Mouse (Mus musculus) heart, adult 18-20 months (tissue): ENCODE data around the gene Prdm8. TPM values are rescaled to one million over a fixed set of nuclear protein-coding genes. Genes with fewer than 3 reads are reported as not detected.

Experiments
- DNase-seq, 2 experiments: peaks; one replicate each; pipeline ENCODE4 v3.0.0; 2021 to 2022; ENCODE audit warnings: mixed read lengths in 1 of 2
- long read RNA-seq, 2 experiments: library from polyadenylated mRNA; stranded (forward); transcript quantifications; one replicate each; pipeline ENCODE4 v2.0.0; 2021
- total RNA-seq, 2 experiments: library from RNA; stranded (reverse); gene quantifications; 2 replicates each; pipeline ENCODE4 v1.2.3; 2021

Gene Prdm8
- total RNA-seq, result under 1 TPM; 0.20 to 0.31 TPM
- long read RNA-seq, experiment 1, partial matches to known transcripts, result 0 of 1 reads
- long read RNA-seq, experiment 1, other reads (novel, unspliced or antisense), result 1 of 1 reads
- long read RNA-seq, experiment 2, result 0 reads

GRCm38 (mm10) chr5:98167180-98167824, at the start of gene Prdm8:
Prdm8 (plus strand) TSS chr5:98167198.
- DNase-seq, result peak; percentile 80 to 84

- no peak for DNase-seq
Observed at GRCm38 (mm10) chr5:98127074-98127473, 39.9 kb upstream of the Prdm8 start.

DNA sequence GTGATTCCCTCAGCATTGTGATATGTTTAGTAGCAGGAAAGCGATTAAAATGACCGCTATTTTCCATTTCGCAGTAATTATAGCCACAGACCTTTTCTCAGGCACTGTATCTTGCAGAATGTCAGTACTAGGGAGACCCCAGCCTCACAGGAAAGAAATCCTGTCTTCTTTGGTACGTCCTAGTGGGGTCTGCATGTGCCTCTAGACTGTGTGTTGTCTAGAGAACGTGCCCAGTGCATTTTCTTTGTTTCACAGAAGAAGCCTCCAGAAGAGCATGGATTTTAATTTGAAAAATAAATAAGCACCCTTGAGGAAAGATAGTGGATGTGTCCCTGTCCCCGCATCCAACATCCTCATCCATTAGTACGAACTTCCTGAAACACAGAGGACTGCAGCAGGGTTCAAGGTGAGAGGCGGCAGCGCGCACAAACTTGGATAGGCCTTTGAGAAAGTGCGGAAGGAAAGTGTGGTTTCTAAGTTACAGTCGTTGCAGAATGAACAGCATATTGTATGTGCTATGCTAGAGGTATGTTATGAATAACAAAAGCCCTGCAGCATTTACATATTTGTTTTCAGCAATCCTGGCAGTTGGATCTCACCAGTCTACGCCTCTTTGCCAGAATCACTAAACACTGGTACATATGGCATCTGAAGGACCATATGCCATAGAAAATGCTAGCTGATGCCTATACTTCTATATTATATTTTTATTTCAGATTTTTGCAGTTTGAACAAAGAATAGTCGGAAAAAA, 28.3 kb upstream of the Prdm8 start:
- no peak for DNase-seq

DNA sequence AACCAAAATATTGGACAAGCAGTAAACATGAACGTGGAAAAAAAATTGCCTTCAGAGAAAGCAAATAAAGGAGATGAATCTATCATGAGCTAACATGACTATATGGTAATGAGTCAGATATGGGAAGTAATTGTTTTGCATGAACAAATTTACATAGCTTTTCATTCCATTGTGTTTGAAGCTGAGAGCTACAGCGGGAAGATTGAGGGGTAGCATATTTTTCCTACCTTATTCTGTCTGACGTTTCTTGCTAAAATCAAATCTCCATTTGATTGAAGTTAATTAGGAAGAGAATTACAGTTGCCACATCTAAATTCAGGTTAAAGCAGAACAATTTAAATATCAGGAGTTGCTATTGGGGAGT, 27.7 kb upstream of the Prdm8 start:
- no peak for DNase-seq

DNA sequence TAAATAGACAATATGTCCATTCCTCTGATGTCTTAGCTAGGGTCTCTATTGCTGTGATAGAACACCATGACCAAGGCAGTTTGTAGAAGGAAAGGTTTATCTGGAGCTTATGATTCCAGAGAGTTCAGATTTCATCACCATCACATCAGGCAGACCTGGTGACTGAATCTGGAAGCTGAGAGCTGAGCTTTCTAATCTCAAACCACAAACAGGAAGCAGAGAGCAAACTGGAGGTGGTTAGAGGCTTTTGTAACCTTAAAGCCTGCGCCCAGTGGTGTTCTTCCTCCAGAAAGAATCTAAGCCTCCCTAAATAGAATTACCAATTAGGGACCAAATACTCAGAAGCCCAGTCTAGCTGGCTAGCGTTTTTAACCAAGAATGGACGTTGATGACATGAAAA, 20.1 kb upstream of the Prdm8 start:
- no peak for DNase-seq

- DNase-seq, result no peak
Observed at GRCm38 (mm10) chr5:98166116-98166515, 882 bp upstream of the Prdm8 start.

- peak in 1 of 2 experiments; percentile 41 for DNase-seq
Observed at GRCm38 (mm10) chr5:98168356-98169285, 1.6 kb downstream of the Prdm8 start.

- no peak for DNase-seq
Observed at GRCm38 (mm10) chr5:98169376-98170351, 2.7 kb downstream of the Prdm8 start.

DNA sequence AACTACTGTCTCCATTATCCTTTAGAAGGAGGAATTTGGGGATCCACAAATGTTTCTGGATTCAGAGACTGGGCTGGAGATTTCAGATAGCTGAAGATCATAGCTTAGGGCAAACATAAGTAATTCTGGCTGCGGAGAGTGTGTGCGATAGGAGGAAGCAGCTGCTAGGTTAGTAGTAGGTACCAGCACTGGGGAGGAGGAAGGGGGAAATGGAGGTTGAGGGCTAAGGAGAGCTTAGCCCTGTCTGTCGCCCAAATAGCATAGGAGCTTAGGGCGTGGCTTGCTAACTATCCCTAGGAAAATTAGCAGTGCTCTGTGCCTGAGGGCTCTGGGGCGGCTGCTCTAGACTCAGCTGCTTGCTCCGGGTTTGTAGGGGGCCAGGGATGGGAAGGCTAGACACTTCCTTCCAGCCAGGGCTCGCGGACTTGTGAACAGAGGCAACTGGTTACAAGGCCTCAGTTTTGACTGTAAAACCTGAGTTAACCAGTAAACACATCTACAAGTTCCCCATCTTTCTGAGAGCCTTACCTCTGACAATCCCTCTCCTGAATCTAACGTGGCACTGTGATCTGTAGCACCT, 4.7 kb downstream of the Prdm8 start:
- DNase-seq, result no peak

- DNase-seq, result no peak
Observed at GRCm38 (mm10) chr5:98172502-98173181, 5.6 kb downstream of the Prdm8 start.

GRCm38 (mm10) chr5:98173694-98174093, 6.7 kb downstream of the Prdm8 start:
- DNase-seq, result no peak

- DNase-seq, result no peak
Observed at GRCm38 (mm10) chr5:98179606-98180005, 12.6 kb downstream of the Prdm8 start.

DNA sequence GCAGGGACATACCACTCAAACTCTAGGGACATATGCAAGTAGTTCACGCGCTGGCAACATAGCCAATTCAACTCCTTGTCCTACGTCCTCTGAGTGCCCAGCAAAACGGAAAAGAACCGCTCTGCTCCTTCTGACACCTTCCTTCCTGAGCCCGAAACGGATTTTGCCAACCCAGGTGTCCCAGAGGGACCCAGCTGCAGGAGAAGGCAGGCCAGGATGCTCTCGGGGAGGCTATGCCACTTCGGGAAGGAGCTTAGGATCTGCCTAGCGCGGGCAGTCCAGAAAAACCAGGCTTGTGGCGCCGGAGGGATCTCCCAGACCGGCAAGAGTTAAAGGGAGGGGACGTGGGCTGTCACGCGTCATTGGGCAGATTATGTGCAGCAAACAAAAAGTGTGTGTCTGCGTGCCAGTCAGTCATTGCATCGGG, 13.5 kb downstream of the Prdm8 start:
- DNase-seq, result peak in 1 of 2 experiments; percentile 23

DNA sequence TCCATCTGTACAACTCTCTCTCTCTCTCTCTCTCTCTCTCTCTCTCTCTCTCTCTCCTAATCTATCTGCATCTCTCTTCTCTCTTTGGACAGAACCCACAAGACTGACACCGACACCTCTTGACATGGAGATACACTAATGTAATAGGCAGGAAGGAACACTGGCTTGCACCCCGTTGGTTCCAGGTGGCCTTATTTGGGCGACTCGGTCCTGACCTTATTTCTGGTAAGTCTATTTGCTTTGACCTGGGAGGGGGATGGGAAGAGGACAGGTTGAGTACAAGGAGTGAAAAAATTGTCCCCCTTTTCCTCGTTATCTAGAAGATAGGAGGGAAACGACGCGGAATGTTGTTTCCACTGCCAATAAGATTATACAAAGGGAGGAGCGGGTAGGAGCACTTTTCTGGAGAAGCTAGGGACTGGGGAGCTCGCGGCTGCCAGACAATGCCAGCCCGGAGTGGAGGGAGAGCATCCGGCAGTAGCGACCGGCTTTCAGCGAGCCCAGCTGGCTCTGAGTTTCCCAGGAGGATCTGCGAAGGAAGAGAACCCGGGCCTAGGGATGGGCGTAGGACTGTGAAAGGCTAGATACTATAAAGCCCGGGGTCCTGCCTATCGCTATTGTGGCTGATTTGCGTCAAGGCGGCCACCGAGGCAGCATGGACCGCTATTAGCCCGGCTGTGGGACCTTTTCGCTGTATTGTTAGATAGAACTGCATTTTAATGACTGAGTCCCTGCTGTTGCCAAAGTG, 14.1 kb downstream of the Prdm8 start:
- peak in 1 of 2 experiments; percentile 45 for DNase-seq

GRCm38 (mm10) chr5:98181686-98182602, 14.9 kb downstream of the Prdm8 start:
- peak in 1 of 2 experiments; percentile 23 for DNase-seq

DNA sequence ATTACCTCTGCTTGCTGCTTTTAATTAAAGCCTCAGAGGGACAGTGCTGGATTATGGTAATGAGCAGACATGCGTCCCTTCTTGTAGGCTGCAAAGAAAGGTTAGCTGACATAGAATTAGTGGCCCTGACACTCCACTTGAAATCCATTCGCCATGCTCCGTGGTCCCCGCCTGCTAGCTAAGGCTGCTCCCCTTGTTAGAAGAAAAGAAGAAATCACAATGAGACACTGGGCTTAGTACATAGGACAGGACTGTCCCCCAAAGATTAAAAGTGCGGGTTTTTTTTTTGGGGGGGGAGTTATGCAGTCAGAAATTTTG, 15.6 kb downstream of the Prdm8 start:
- DNase-seq, result peak in 1 of 2 experiments; percentile 12

DNA sequence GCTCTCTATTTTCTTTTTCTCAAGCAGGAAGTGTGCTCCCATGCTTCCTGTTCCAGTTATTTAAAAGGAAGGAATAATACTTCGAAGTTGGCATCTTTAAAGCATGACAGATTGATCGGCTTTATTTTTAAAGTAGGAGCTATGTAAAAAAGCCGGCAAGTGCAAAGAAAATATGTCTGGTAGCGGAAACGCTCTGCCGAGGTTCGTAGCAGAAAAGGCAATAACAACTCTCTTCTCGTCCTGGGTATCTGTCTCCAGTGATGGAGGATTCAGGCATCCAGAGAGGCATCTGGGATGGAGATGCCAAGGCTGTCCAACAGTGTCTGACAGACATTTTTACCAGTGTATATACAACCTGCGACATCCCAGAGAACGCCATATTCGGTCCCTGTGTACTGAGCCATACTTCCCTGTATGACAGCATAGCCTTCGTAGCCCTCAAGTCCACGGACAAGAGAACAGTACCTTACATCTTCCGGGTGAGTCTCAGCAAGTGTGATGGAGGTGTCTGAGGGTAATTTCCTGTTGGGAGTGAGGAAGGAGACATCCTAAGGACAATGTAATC, 16.1 kb downstream of the Prdm8 start:
- DNase-seq, result peak in 1 of 2 experiments; percentile 21
